Mouse (Mus musculus) liver, adult 2 months (tissue): ENCODE results near the gene Bank1. TPM values are rescaled to one million over a fixed set of nuclear protein-coding genes. Genes with fewer than 3 reads are reported as not detected.

Source experiments
- DNase-seq: peaks from one replicate; pipeline ENCODE4 v3.0.0-alpha.2; 2011; ENCODE audit warnings: low read depth, low spot score; ENCODE audit errors: extremely low read depth
- H3K27ac ChIP-seq: fragments of 200-500 bp; replicated peaks from 2 replicates; pipeline ENCODE4 v1.5.1; 2012; ENCODE audit warnings: low read depth, mild to moderate bottlenecking, control low read depth, inconsistent platforms, low read length; ENCODE audit not compliant: insufficient read depth
- H3K27me3 ChIP-seq: fragments of 200-500 bp; 2 replicates; pipeline ENCODE4 v1.6.1; 2012; ENCODE audit warnings: mild to moderate bottlenecking, moderate library complexity, low read length, inconsistent platforms; ENCODE audit not compliant: control insufficient read depth, insufficient read depth
- H3K36me3 ChIP-seq: fragments of 200-500 bp; 2 replicates; pipeline ENCODE4 v1.6.1; 2012; ENCODE audit warnings: low read length, inconsistent platforms; ENCODE audit not compliant: control insufficient read depth, insufficient read depth
- H3K4me1 ChIP-seq: fragments of 200-500 bp; 2 replicates; pipeline ENCODE4 v1.6.1; 2011; ENCODE audit warnings: low read length; ENCODE audit not compliant: control insufficient read depth, insufficient read depth
- H3K4me3 ChIP-seq: fragments of 200-500 bp; 2 replicates; pipeline ENCODE4 v1.5.1; 2011; ENCODE audit warnings: low read depth, mild to moderate bottlenecking, control low read depth, low read length, moderate library complexity; ENCODE audit not compliant: insufficient read depth
- H3K79me2 ChIP-seq: fragments of 200-500 bp; 2 replicates; pipeline ENCODE4 v1.6.1; 2012; ENCODE audit warnings: inconsistent platforms, mild to moderate bottlenecking, low read length, moderate library complexity; ENCODE audit not compliant: control insufficient read depth, insufficient read depth
- H3K9ac ChIP-seq: fragments of 200-500 bp; 2 replicates; pipeline ENCODE4 v1.6.1; 2012; ENCODE audit warnings: low read depth, mild to moderate bottlenecking, control low read depth, inconsistent platforms, low read length
- CTCF ChIP-seq: fragments of 200-500 bp; IDR thresholded peaks from 2 replicates; pipeline ENCODE4 v1.5.1; 2011; ENCODE audit warnings: low read depth, low read length, control low read depth
- POLR2A ChIP-seq: fragments of 200-500 bp; IDR thresholded peaks from 2 replicates; pipeline ENCODE4 v1.6.1; 2011; ENCODE audit warnings: low read length, control low read depth; ENCODE audit not compliant: insufficient read depth; ENCODE audit errors: extremely low read depth
- WGBS: fragments of 180-500 bp; shearing (Covaris S2); methylation state at CpG from one replicate; pipeline ENCODE4 v1.1.7; 2018; 5-methylcytosine and 5-hydroxymethylcytosine counted together
- polyA plus RNA-seq: library from polyadenylated mRNA; depleted of rRNA; stranded (reverse); fragments of >200 nt; gene quantifications from 2 replicates; pipeline ENCODE4 v1.2.3, GENCODE M21; 2012
- total RNA-seq: library from RNA; depleted of rRNA; stranded (reverse); fragments of >200 nt; gene quantifications from 2 replicates; pipeline ENCODE4 v1.2.3, GENCODE M21; 2014

Bank1 gene
- total and polyA plus RNA-seq, 2 experiments: 0.49 to 3.2 TPM

GRCm38 (mm10) chr3:136189661-136190228, 136.1 kb downstream of the Bank1 start:
- Histone ChIP-seq H3K27me3 (no peaks in the 10 kb centered on the region), H3K27ac (no peak overlapping the region), H3K4me1 (no peaks in the 10 kb centered on the region), H3K36me3 (no peaks in the 10 kb centered on the region), H3K4me3 (no peak overlapping the region), H3K79me2 (no peaks in the 10 kb centered on the region), H3K9ac (no peak overlapping the region)
- no peak for DNase-seq
- no peak for TF ChIP-seq CTCF
- no peak for TF ChIP-seq POLR2A
- WGBS: 83% methylated on average over 1 of the region's 1 CpGs

GRCm38 (mm10) chr3:136186548-136187113, 139.2 kb downstream of the Bank1 start:
- H3K79me2 ChIP-seq: no peaks in the 10 kb centered on the region
- no peak for DNase-seq
- no peaks in the 10 kb centered on the region for H3K4me1 ChIP-seq
- H3K4me3 ChIP-seq: no peak overlapping the region
- no peaks in the 10 kb centered on the region for H3K36me3 ChIP-seq
- no peak for TF ChIP-seq CTCF
- TF ChIP-seq POLR2A: no peak
- no peak overlapping the region for H3K27ac ChIP-seq
- WGBS: 88% methylated on average over 3 of the region's 3 CpGs
- H3K27me3 ChIP-seq: no peaks in the 10 kb centered on the region
- no peak overlapping the region for H3K9ac ChIP-seq

DNA sequence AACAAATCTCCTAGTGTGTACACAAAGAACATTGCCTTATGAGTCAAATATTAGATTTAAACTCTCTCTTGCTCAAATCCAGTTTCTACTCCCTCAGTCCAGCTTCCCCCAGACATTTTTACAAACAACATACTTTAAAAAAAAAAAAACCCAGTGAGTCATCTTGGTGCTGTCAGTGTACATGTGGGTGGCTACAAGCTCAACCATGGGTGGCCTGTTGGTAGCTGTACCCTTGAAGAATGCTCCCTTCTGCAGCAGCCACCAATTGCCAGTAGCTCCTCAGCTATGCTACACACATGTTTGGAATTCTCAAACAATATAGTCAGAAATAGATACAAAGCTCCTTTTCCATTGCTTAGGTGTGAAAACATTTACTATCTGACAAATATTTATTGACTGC, 154.2 kb downstream of the Bank1 start:
- TF ChIP-seq CTCF (no peak), POLR2A (no peak)

DNA sequence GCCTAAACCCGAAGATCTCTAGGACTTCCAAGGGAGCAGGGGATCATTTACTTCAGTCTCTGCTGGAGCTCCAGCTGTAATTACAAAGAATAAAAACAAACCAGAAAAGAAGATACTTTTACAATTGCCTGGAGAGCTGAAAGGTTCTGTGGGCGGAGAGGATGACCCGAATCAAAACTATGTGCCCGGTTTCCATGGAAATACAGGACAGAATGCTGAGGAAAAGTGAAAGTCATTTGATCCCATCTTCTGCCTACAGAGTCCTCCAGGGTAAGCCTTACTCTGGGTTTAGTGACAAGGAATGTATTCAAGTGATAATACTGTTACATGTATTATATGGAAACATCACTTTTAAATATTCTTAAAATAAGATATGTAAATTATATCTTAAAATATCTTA, 157.8 kb downstream of the Bank1 start:
- Histone ChIP-seq H3K4me3 (no peak overlapping the region), H3K79me2 (no peaks in the 10 kb centered on the region), H3K27me3 (0 out of 2 replicates have a peak, but pooled peaks cover 2% of the 10 kb centered on the region), H3K36me3 (no peaks in the 10 kb centered on the region), H3K4me1 (no peaks in the 10 kb centered on the region; the same call in 1 of the 2 replicates), H3K27ac (no peak overlapping the region), H3K9ac (no peak overlapping the region)
- DNase-seq: no peak
- 78% methylated on average over 4 of the region's 4 CpGs for WGBS
- no peak for TF ChIP-seq CTCF

More for the DNA sequence above, 154.2 kb downstream of the Bank1 start:
- H3K79me2 ChIP-seq: no peaks in the 10 kb centered on the region
- H3K4me3 ChIP-seq: no peak overlapping the region
- H3K9ac ChIP-seq: no peak overlapping the region
- no peaks in the 10 kb centered on the region for H3K36me3 ChIP-seq
- no peaks in the 10 kb centered on the region for H3K27me3 ChIP-seq
- no peak overlapping the region for H3K27ac ChIP-seq
- H3K4me1 ChIP-seq: no peaks in the 10 kb centered on the region; the same call in 1 of the 2 replicates
- no peak for DNase-seq

- TF ChIP-seq CTCF: no peak
- no peak for TF ChIP-seq POLR2A
- no peak overlapping the region for H3K9ac ChIP-seq
- H3K27me3 ChIP-seq: 0 out of 2 replicates have a peak, but pooled peaks cover 2% of the 10 kb centered on the region
- H3K4me3 ChIP-seq: no peak overlapping the region
- no peaks in the 10 kb centered on the region; the same call in 1 of the 2 replicates for H3K4me1 ChIP-seq
- H3K36me3 ChIP-seq: no peaks in the 10 kb centered on the region
- no peak for DNase-seq
- WGBS: 85% methylated on average over 4 of the region's 4 CpGs
- H3K79me2 ChIP-seq: no peaks in the 10 kb centered on the region
- no peak overlapping the region for H3K27ac ChIP-seq
These were observed 159.2 kb downstream of the Bank1 start for GRCm38 (mm10) chr3:136166671-136167070.

GRCm38 (mm10) chr3:136166033-136166361, 159.9 kb downstream of the Bank1 start:
- H3K27ac ChIP-seq: no peak overlapping the region
- no peaks in the 10 kb centered on the region for H3K79me2 ChIP-seq
- no peak overlapping the region for H3K4me3 ChIP-seq
- TF ChIP-seq CTCF: no peak
- TF ChIP-seq POLR2A: no peak
- no peaks in the 10 kb centered on the region; the same call in 1 of the 2 replicates for H3K4me1 ChIP-seq
- WGBS: 85% methylated on average over 2 of the region's 2 CpGs
- 0 out of 2 replicates have a peak, but pooled peaks cover 2% of the 10 kb centered on the region for H3K27me3 ChIP-seq
- H3K9ac ChIP-seq: no peak overlapping the region
- no peaks in the 10 kb centered on the region for H3K36me3 ChIP-seq
- no peak for DNase-seq
